Mouse (Mus musculus) hindlimb bud, embryonic 11.5 days (tissue): Measurements from ENCODE around the gene Casp8ap2.

Experiments
- DNase-seq: peaks from one replicate; pipeline ENCODE4 v3.0.0-alpha.2; 2012; ENCODE audit warnings: low read depth, low spot score; ENCODE audit errors: extremely low spot score

Gene Casp8ap2

GRCm38 (mm10) chr4:32665843-32666242 is 50.6 kb downstream of the Casp8ap2 start:
- DNase-seq: no peak

- no peak for DNase-seq
Measured at GRCm38 (mm10) chr4:32668291-32668690, 53.0 kb downstream of the Casp8ap2 start.

- DNase-seq: no peak
Measured at GRCm38 (mm10) chr4:32669825-32670224, 54.6 kb downstream of the Casp8ap2 start.

- DNase-seq: no peak
Measured at GRCm38 (mm10) chr4:32674025-32674424, 58.8 kb downstream of the Casp8ap2 start.

GRCm38 (mm10) chr4:32677471-32677870 is 62.2 kb downstream of the Casp8ap2 start:
- DNase-seq: no peak

- no peak for DNase-seq
Measured at GRCm38 (mm10) chr4:32680843-32681242, 65.6 kb downstream of the Casp8ap2 start.

GRCm38 (mm10) chr4:32682471-32682870 is 67.2 kb downstream of the Casp8ap2 start:
- no peak for DNase-seq

GRCm38 (mm10) chr4:32683061-32683582 is 67.9 kb downstream of the Casp8ap2 start:
- DNase-seq: no peak
